Mouse (Mus musculus): Measurements from ENCODE around the gene Ano5. TPM values are rescaled to one million over a fixed set of nuclear protein-coding genes. Genes with fewer than 3 reads are reported as not detected.

The Ano5 gene
- polyA plus RNA-seq, 1 experiment from 2014 or later, result 2.4 TPM

- H3K27me3 ChIP-seq (ENCODE audit: insufficient read depth, low read length), result peaks cover 53% of the 10 kb centered on the region
- no peaks in the 10 kb centered on the region for H3K9me3 ChIP-seq (replicated peaks; ENCODE audit: low read length)
These were observed 111.4 kb downstream of the Ano5 start for GRCm38 (mm10) chr7:51622196-51622595.

GRCm38 (mm10) chr7:51622666-51623065, 111.8 kb downstream of the Ano5 start:
- no peak for DNase-seq (ENCODE audit: low spot score)
- no peaks in the 10 kb centered on the region for H3K4me1 ChIP-seq (replicated peaks; ENCODE audit: insufficient read depth, low read length)
- H3K27ac ChIP-seq, result no peak overlapping the region
- no peak overlapping the region for H3K9ac ChIP-seq (ENCODE audit: low read depth, low read length)
- WGBS, result 3% methylated on average over 5 of the region's 5 CpGs
- H3K4me3 ChIP-seq (replicated peaks; ENCODE audit: low read depth, low read length), result no peak overlapping the region
- ATAC-seq (replicated peaks; ENCODE audit: low FRiP score, low read depth), result no peak
- TF ChIP-seq CTCF (IDR thresholded peaks at IDR 0.05; ENCODE audit: low read depth), result no peak
- no peaks in the 10 kb centered on the region for H3K9me3 ChIP-seq (replicated peaks; ENCODE audit: low read length)
- H3K27me3 ChIP-seq (ENCODE audit: insufficient read depth, low read length), result peaks cover 57% of the 10 kb centered on the region
- no peak overlapping the region for H3K4me2 ChIP-seq (ENCODE audit: low read length)
- H3K36me3 ChIP-seq (ENCODE audit: insufficient read depth, low read length), result no peaks in the 10 kb centered on the region

More at GRCm38 (mm10) chr7:51622196-51622595, 111.4 kb downstream of the Ano5 start:
- no peak for TF ChIP-seq CTCF (IDR thresholded peaks at IDR 0.05; ENCODE audit: low read depth)
- Histone ChIP-seq H3K36me3 (ENCODE audit: insufficient read depth, low read length) (no peaks in the 10 kb centered on the region), H3K9ac (ENCODE audit: low read depth, low read length) (no peak overlapping the region), H3K4me1 (replicated peaks; ENCODE audit: insufficient read depth, low read length) (no peaks in the 10 kb centered on the region), H3K27ac (no peak overlapping the region), H3K4me2 (ENCODE audit: low read length) (no peak overlapping the region), H3K4me3 (replicated peaks; ENCODE audit: low read depth, low read length) (no peak overlapping the region)
- ATAC-seq (replicated peaks; ENCODE audit: low FRiP score, low read depth), result no peak
- WGBS, result 2% methylated on average over 18 of the region's 18 CpGs
- no peak for DNase-seq (ENCODE audit: low spot score)

DNA sequence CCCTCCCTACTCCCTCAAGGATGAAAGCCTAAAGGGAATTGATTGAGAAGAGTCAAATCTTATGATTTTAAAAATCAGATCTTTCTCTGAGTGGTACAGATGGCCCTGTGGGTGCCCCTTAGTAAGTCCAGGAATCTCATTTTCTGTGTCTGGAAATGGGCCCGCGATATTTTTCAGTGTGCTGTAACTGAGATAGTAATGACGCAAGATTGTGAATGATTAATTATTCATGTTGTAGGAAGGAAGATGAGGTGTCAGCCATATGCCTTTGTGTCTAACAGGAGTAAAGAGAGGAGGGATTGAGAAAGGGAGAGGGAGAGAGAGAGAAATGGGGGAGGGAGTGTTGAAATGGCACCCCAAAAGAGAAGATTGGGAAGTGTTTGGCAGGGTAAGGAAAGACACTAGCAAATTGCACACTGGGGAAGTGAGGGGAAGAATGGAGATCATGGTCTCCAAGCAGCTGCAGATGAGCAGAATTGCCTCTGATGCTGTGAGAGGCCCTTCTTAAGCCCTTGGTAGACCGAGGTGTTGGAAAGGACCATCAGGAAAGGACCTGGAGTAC, 113.6 kb downstream of the Ano5 start:
- Histone ChIP-seq H3K4me2 (ENCODE audit: low read length) (no peak overlapping the region), H3K9me3 (replicated peaks; ENCODE audit: low read length) (no peaks in the 10 kb centered on the region), H3K9ac (ENCODE audit: low read depth, low read length) (no peak overlapping the region), H3K36me3 (ENCODE audit: insufficient read depth, low read length) (no peaks in the 10 kb centered on the region), H3K4me1 (replicated peaks; ENCODE audit: insufficient read depth, low read length) (no peaks in the 10 kb centered on the region), H3K27ac (no peak overlapping the region), H3K27me3 (ENCODE audit: insufficient read depth, low read length) (peaks cover 67% of the 10 kb centered on the region), H3K4me3 (replicated peaks; ENCODE audit: low read depth, low read length) (no peak overlapping the region)
- under 1% methylated on average over 4 of the region's 4 CpGs for WGBS
- DNase-seq (ENCODE audit: low spot score) (no peak), ATAC-seq (replicated peaks; ENCODE audit: low FRiP score, low read depth) (no peak)
- TF ChIP-seq CTCF (IDR thresholded peaks at IDR 0.05; ENCODE audit: low read depth), result no peak

GRCm38 (mm10) chr7:51625161-51625560, 114.3 kb downstream of the Ano5 start:
- Histone ChIP-seq H3K36me3 (ENCODE audit: insufficient read depth, low read length) (no peaks in the 10 kb centered on the region), H3K9me3 (replicated peaks; ENCODE audit: low read length) (no peaks in the 10 kb centered on the region), H3K4me2 (ENCODE audit: low read length) (no peak overlapping the region), H3K27me3 (ENCODE audit: insufficient read depth, low read length) (peaks cover 68% of the 10 kb centered on the region), H3K9ac (ENCODE audit: low read depth, low read length) (no peak overlapping the region), H3K27ac (no peak overlapping the region), H3K4me3 (replicated peaks; ENCODE audit: low read depth, low read length) (no peak overlapping the region), H3K4me1 (replicated peaks; ENCODE audit: insufficient read depth, low read length) (no peaks in the 10 kb centered on the region)
- ATAC-seq (replicated peaks; ENCODE audit: low FRiP score, low read depth) (no peak), DNase-seq (ENCODE audit: low spot score) (no peak)
- under 1% methylated on average over 23 of the region's 23 CpGs for WGBS
- no peak for TF ChIP-seq CTCF (IDR thresholded peaks at IDR 0.05; ENCODE audit: low read depth)

DNA sequence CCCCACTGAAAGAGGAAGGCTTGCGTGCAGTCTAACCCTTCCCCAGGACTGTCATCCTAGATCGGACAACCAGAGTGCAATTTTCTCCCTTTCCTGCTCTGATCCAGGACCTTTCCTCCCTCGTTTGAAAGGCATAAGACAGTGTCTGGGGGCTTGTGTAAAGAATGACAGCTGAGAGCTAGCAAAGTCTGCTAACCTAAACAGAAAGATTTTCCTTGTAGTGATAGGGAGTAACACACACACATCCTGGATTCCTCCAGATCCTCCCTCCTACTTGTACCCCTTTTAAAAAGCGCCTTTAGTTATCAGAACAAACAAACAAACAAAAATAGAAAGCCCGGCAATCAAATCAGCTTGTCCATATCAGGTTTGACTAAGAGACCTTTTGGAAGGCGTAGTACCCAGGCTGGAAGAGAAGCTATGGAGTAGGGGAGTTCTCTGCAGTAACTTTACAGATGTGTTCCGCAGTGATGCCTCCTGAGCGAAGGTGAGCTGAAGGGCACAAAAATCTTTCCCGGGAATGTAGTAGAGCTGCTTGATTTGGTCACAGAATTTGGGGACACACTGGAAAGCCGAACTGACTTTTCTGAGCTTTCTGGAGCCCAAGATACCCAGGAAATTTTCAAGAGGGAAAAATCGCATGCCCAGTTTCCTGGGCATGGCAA, 114.9 kb downstream of the Ano5 start:
- ATAC-seq (replicated peaks; ENCODE audit: low FRiP score, low read depth), result no peak
- Histone ChIP-seq H3K4me1 (replicated peaks; ENCODE audit: insufficient read depth, low read length) (no peaks in the 10 kb centered on the region), H3K36me3 (ENCODE audit: insufficient read depth, low read length) (no peaks in the 10 kb centered on the region), H3K4me2 (ENCODE audit: low read length) (no peak overlapping the region), H3K9ac (ENCODE audit: low read depth, low read length) (no peak overlapping the region), H3K9me3 (replicated peaks; ENCODE audit: low read length) (no peaks in the 10 kb centered on the region), H3K4me3 (replicated peaks; ENCODE audit: low read depth, low read length) (no peak overlapping the region), H3K27me3 (ENCODE audit: insufficient read depth, low read length) (peaks cover 68% of the 10 kb centered on the region), H3K27ac (no peak overlapping the region)
- no peak for TF ChIP-seq CTCF (IDR thresholded peaks at IDR 0.05; ENCODE audit: low read depth)
- no peak for DNase-seq (ENCODE audit: low spot score)
- 6% methylated on average over 11 of the region's 11 CpGs for WGBS

DNA sequence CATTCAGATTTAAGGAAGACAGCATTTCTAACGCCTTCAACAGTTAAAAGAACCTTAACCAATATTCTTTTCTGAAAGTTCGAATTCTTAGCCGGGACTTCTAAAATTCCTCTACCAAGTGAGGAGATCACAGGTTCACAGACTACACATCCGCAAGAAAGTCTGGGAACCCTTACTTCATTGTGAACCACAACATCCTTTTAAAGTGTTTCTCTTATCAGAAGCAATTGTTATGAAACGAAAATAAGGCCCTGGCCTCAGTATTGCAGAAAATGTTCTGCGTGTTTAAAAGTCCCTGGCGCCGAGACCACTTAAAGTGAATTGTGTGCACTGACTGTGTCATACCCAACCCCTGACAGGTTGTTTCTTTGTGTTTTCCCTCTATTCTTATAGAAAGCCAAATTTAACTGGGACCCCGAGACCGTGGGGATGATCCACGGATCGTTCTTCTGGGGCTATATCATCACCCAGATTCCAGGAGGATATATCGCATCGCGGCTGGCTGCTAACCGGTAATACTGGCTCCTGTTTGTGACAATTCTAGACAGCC, 115.7 kb downstream of the Ano5 start:
- TF ChIP-seq CTCF (IDR thresholded peaks at IDR 0.05; ENCODE audit: low read depth), result no peak

More for the DNA sequence above, 115.7 kb downstream of the Ano5 start:
- DNase-seq (ENCODE audit: low spot score) (no peak), ATAC-seq (replicated peaks; ENCODE audit: low FRiP score, low read depth) (no peak)
- Histone ChIP-seq H3K4me1 (replicated peaks; ENCODE audit: insufficient read depth, low read length) (no peaks in the 10 kb centered on the region), H3K4me2 (ENCODE audit: low read length) (no peak overlapping the region), H3K36me3 (ENCODE audit: insufficient read depth, low read length) (no peaks in the 10 kb centered on the region), H3K4me3 (replicated peaks; ENCODE audit: low read depth, low read length) (no peak overlapping the region), H3K9me3 (replicated peaks; ENCODE audit: low read length) (no peaks in the 10 kb centered on the region), H3K27ac (no peak overlapping the region), H3K27me3 (ENCODE audit: insufficient read depth, low read length) (peaks cover 68% of the 10 kb centered on the region), H3K9ac (ENCODE audit: low read depth, low read length) (no peak overlapping the region)
- 3% methylated on average over 16 of the region's 16 CpGs for WGBS

All from kidney, postnatal 0 days (tissue).